Mouse (Mus musculus): ENCODE measurements around the gene Morc2a. TPM values are rescaled to one million over a fixed set of nuclear protein-coding genes. Genes with fewer than 3 reads are reported as not detected.

Morc2a gene
- polyA plus RNA-seq, 1 experiment from 2014 or later, result 31.3 TPM

- H3K9me3 ChIP-seq (ENCODE audit: control insufficient read depth, low read length), result no peaks in the 10 kb centered on the region
- no peak overlapping the region for H3K9ac ChIP-seq (ENCODE audit: low read depth, low read length)
- H3K27ac ChIP-seq (ENCODE audit: low read depth, low read length), result no peak overlapping the region
- no peaks in the 10 kb centered on the region for H3K27me3 ChIP-seq (ENCODE audit: control insufficient read depth, insufficient read depth, low read length)
- no peaks in the 10 kb centered on the region for H3K36me3 ChIP-seq (ENCODE audit: control insufficient read depth, insufficient read depth, low read length)
- no peak for ATAC-seq (ENCODE audit: low FRiP score)
- no peak overlapping the region for H3K4me3 ChIP-seq (ENCODE audit: low read depth, low read length)
- H3K4me2 ChIP-seq (replicated peaks; ENCODE audit: low read depth, low read length), result no peak overlapping the region
- no peak for DNase-seq (ENCODE audit: low spot score)
- no peaks in the 10 kb centered on the region for H3K4me1 ChIP-seq (replicated peaks; ENCODE audit: control insufficient read depth, insufficient read depth, low read length)
- 77% methylated on average over 14 of the region's 14 CpGs for WGBS
Measured at GRCm38 (mm10) chr11:3733933-3734636, 85.1 kb downstream of the Morc2a start.

- no peak for ATAC-seq (ENCODE audit: low FRiP score)
- Histone ChIP-seq H3K4me3 (ENCODE audit: low read depth, low read length) (no peak overlapping the region), H3K9ac (ENCODE audit: low read depth, low read length) (no peak overlapping the region), H3K27ac (ENCODE audit: low read depth, low read length) (no peak overlapping the region), H3K4me1 (replicated peaks; ENCODE audit: control insufficient read depth, insufficient read depth, low read length) (no peaks in the 10 kb centered on the region), H3K27me3 (ENCODE audit: control insufficient read depth, insufficient read depth, low read length) (no peaks in the 10 kb centered on the region), H3K4me2 (replicated peaks; ENCODE audit: low read depth, low read length) (no peak overlapping the region), H3K9me3 (ENCODE audit: control insufficient read depth, low read length) (no peaks in the 10 kb centered on the region), H3K36me3 (ENCODE audit: control insufficient read depth, insufficient read depth, low read length) (no peaks in the 10 kb centered on the region)
- 81% methylated on average over 11 of the region's 11 CpGs for WGBS
- DNase-seq (ENCODE audit: low spot score), result no peak
Measured at GRCm38 (mm10) chr11:3735715-3736114, 86.7 kb downstream of the Morc2a start.

GRCm38 (mm10) chr11:3738778-3739177, 89.8 kb downstream of the Morc2a start:
- H3K4me2 ChIP-seq (replicated peaks; ENCODE audit: low read depth, low read length), result no peak overlapping the region
- no peak for DNase-seq (ENCODE audit: low spot score)
- H3K36me3 ChIP-seq (ENCODE audit: control insufficient read depth, insufficient read depth, low read length), result no peaks in the 10 kb centered on the region
- no peak overlapping the region for H3K27ac ChIP-seq (ENCODE audit: low read depth, low read length)
- 88% methylated on average over 2 of the region's 2 CpGs for WGBS
- no peaks in the 10 kb centered on the region for H3K4me1 ChIP-seq (replicated peaks; ENCODE audit: control insufficient read depth, insufficient read depth, low read length)
- no peak overlapping the region for H3K9ac ChIP-seq (ENCODE audit: low read depth, low read length)
- no peaks in the 10 kb centered on the region for H3K27me3 ChIP-seq (ENCODE audit: control insufficient read depth, insufficient read depth, low read length)
- H3K4me3 ChIP-seq (ENCODE audit: low read depth, low read length), result no peak overlapping the region
- ATAC-seq (ENCODE audit: low FRiP score), result no peak
- H3K9me3 ChIP-seq (ENCODE audit: control insufficient read depth, low read length), result no peaks in the 10 kb centered on the region

Other genes starting within 250 kb of the Morc2a start
- 74.8 and 75.0 TPM in 2 replicates for gene Limk2, start 240.0 kb upstream of the Morc2a start, polyA plus RNA-seq (2014; fragmentation: Nextera tagmentation; extraction: Ambion mirVana)
- gene Rnf185, start 196.8 kb upstream of the Morc2a start, polyA plus RNA-seq (2014; fragmentation: Nextera tagmentation; extraction: Ambion mirVana), result 51.4 and 52.3 TPM in 2 replicates
- gene Pla2g3, start 160.9 kb upstream of the Morc2a start, polyA plus RNA-seq (2014; fragmentation: Nextera tagmentation; extraction: Ambion mirVana), result 0.60 and 0.86 TPM in 2 replicates
- 0.09 and 0.29 TPM in 2 replicates for gene Inpp5j, start 144.4 kb upstream of the Morc2a start, polyA plus RNA-seq (2014; fragmentation: Nextera tagmentation; extraction: Ambion mirVana)
- gene Selenom, start 134.5 kb upstream of the Morc2a start, polyA plus RNA-seq (2014; fragmentation: Nextera tagmentation; extraction: Ambion mirVana), result 66.5 and 67.4 TPM in 2 replicates
- 27.0 and 27.5 TPM in 2 replicates for gene Smtn, start 108.6 kb upstream of the Morc2a start, polyA plus RNA-seq (2014; fragmentation: Nextera tagmentation; extraction: Ambion mirVana)
- gene Osbp2, start 214.7 kb downstream of the Morc2a start, polyA plus RNA-seq (2014; fragmentation: Nextera tagmentation; extraction: Ambion mirVana), result 1.5 and 1.8 TPM in 2 replicates
- 0.27 and 1.2 TPM in 2 replicates for gene 4921536K21Rik, start 245.9 kb downstream of the Morc2a start, polyA plus RNA-seq (2014; fragmentation: Nextera tagmentation; extraction: Ambion mirVana)
- 21.6 and 28.0 TPM in 2 replicates for gene Dusp18, start 246.0 kb downstream of the Morc2a start, polyA plus RNA-seq (2014; fragmentation: Nextera tagmentation; extraction: Ambion mirVana)

Measured in hindbrain, embryonic 11.5 days (tissue).